Mouse (Mus musculus): Measurements from ENCODE around the gene Chrnb2. TPM values are rescaled to one million over a fixed set of nuclear protein-coding genes. Genes with fewer than 3 reads are reported as not detected.

The Chrnb2 gene
- polyA plus RNA-seq, 1 experiment from 2014 or later: 0.47 TPM

DNA sequence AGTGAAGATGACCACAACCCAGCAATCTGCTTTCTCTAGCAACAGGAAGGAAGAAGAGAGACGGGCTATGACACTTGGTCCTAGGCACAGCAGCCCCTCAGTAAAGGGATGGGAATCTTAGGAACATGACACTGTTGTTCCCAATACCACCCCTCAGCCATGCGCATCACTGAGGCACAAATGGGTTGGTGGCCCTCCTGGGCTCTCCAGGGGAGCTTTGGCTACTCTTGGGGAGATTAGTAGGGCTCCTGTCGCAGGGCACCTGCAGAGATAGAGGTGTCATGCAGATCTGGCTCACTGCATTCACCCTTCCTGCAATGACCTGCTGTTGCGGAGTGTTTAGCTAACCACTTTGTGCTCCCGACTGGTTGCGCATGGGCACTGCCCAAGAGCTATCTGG lies 21.8 kb upstream of the Chrnb2 start:
- Histone ChIP-seq H3K4me1 (replicated peaks; ENCODE audit: insufficient read depth, low read length) (no peaks in the 10 kb centered on the region), H3K27me3 (ENCODE audit: insufficient read depth, low read length) (no peaks in the 10 kb centered on the region), H3K9ac (ENCODE audit: low read depth, low read length) (no peak overlapping the region), H3K4me3 (replicated peaks; ENCODE audit: low read depth, low read length) (no peak overlapping the region), H3K4me2 (ENCODE audit: low read length) (no peak overlapping the region), H3K9me3 (replicated peaks; ENCODE audit: low read length) (no peaks in the 10 kb centered on the region), H3K36me3 (ENCODE audit: insufficient read depth, low read length) (peaks cover 25% of the 10 kb centered on the region), H3K27ac (no peak overlapping the region)
- DNase-seq (ENCODE audit: low spot score) (no peak), ATAC-seq (replicated peaks; ENCODE audit: low FRiP score, low read depth) (no peak)
- TF ChIP-seq CTCF (IDR thresholded peaks at IDR 0.05; ENCODE audit: low read depth): no peak
- 81% methylated on average over 6 of the region's 6 CpGs for WGBS

DNA sequence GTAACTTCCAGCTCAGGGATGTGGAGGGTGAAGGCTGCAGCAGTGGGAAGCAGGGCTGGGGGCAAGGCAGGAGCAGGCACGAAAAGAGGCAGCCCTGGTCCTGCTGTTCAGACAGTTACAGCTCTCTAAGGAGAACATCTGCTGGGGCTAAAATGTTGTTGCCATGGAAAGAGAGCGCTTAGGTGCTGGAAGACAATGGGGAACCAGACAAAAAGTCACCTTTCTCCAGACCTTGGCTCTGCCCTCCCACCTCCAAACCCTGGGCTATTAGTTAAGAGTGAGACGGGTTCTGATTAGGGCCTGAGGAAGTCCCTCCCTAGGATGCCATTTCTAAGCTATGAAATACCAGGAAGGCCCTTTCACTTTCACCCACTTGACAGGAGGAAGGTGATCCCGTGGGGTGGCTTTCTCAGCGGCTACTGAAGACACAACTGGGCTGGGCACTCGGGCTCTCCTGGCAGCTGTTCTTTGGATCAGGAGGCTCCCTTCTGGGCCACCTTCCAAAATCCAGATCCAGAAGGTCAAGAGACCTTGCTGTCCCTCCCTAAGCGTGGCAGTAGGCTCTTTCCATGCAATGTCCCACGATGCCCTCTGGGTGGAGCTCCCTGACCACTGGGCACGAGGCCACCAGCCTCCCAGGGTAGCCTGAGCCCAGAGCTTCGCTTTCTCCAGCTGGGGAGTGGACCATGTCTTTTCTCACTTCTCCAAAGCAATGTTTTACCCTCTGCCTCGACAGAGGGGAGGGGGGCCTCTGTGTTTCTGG lies 20.7 kb upstream of the Chrnb2 start:
- 13% methylated on average over 11 of the region's 11 CpGs for WGBS
- peak; percentile 86 for DNase-seq (ENCODE audit: low spot score)
- H3K4me2 ChIP-seq (ENCODE audit: low read length): no peak overlapping the region

DNA sequence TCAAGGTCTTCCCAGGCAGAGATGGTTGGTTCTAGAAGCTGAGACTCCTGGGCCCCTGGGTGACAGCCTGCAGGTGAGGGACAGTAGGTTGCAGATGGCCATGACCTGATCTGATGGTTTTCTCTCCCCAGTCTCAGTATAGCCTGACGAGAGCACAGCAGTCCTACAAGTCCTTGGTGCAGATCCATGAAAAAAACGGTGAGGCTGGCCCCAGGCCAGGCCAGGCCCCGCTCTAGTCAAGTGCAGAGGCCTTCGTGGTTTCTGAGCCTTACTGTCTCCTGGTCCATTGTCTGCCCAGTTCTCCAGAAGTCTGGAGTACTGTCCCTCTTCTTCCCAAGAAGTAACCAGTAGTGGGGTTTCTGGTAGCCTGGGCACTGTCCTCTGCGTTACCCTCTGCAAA lies 17.2 kb upstream of the Chrnb2 start:
- H3K27me3 ChIP-seq (ENCODE audit: insufficient read depth, low read length): no peaks in the 10 kb centered on the region
- no peak overlapping the region for H3K27ac ChIP-seq
- no peak for ATAC-seq (replicated peaks; ENCODE audit: low FRiP score, low read depth)
- no peaks in the 10 kb centered on the region for H3K4me1 ChIP-seq (replicated peaks; ENCODE audit: insufficient read depth, low read length)
- H3K36me3 ChIP-seq (ENCODE audit: insufficient read depth, low read length): peaks cover 68% of the 10 kb centered on the region
- no peak overlapping the region for H3K4me2 ChIP-seq (ENCODE audit: low read length)
- no peak overlapping the region for H3K4me3 ChIP-seq (replicated peaks; ENCODE audit: low read depth, low read length)
- DNase-seq (ENCODE audit: low spot score): no peak
- no peak overlapping the region for H3K9ac ChIP-seq (ENCODE audit: low read depth, low read length)
- 87% methylated on average over 5 of the region's 5 CpGs for WGBS
- H3K9me3 ChIP-seq (replicated peaks; ENCODE audit: low read length): no peaks in the 10 kb centered on the region
- no peak for TF ChIP-seq CTCF (IDR thresholded peaks at IDR 0.05; ENCODE audit: low read depth)

More for the DNA sequence above, 20.7 kb upstream of the Chrnb2 start:
- Histone ChIP-seq H3K4me3 (replicated peaks; ENCODE audit: low read depth, low read length) (no peak overlapping the region), H3K27ac (no peak overlapping the region), H3K9me3 (replicated peaks; ENCODE audit: low read length) (no peaks in the 10 kb centered on the region), H3K9ac (ENCODE audit: low read depth, low read length) (no peak overlapping the region), H3K27me3 (ENCODE audit: insufficient read depth, low read length) (no peaks in the 10 kb centered on the region), H3K36me3 (ENCODE audit: insufficient read depth, low read length) (peaks cover 36% of the 10 kb centered on the region), H3K4me1 (replicated peaks; ENCODE audit: insufficient read depth, low read length) (no peaks in the 10 kb centered on the region)
- peak; percentile 73 for ATAC-seq (replicated peaks; ENCODE audit: low FRiP score, low read depth)
- peak; percentile 95 for TF ChIP-seq CTCF (IDR thresholded peaks at IDR 0.05; ENCODE audit: low read depth)

- H3K36me3 ChIP-seq (ENCODE audit: insufficient read depth, low read length): peaks cover 72% of the 10 kb centered on the region
- ATAC-seq (replicated peaks; ENCODE audit: low FRiP score, low read depth) (no peak), DNase-seq (ENCODE audit: low spot score) (no peak)
- no peak for TF ChIP-seq CTCF (IDR thresholded peaks at IDR 0.05; ENCODE audit: low read depth)
- WGBS: 83% methylated on average over 4 of the region's 4 CpGs
- H3K4me3 ChIP-seq (replicated peaks; ENCODE audit: low read depth, low read length): no peak overlapping the region
- H3K27me3 ChIP-seq (ENCODE audit: insufficient read depth, low read length): no peaks in the 10 kb centered on the region
- H3K9ac ChIP-seq (ENCODE audit: low read depth, low read length): no peak overlapping the region
- peaks cover 7% of the 10 kb centered on the region for H3K4me1 ChIP-seq (replicated peaks; ENCODE audit: insufficient read depth, low read length)
- H3K27ac ChIP-seq: no peak overlapping the region
- H3K4me2 ChIP-seq (ENCODE audit: low read length): no peak overlapping the region
- no peaks in the 10 kb centered on the region for H3K9me3 ChIP-seq (replicated peaks; ENCODE audit: low read length)
Observed at GRCm38 (mm10) chr3:89780102-89780501, 15.7 kb upstream of the Chrnb2 start.

- Histone ChIP-seq H3K36me3 (ENCODE audit: insufficient read depth, low read length) (peaks cover 45% of the 10 kb centered on the region), H3K4me2 (ENCODE audit: low read length) (no peak overlapping the region), H3K27me3 (ENCODE audit: insufficient read depth, low read length) (no peaks in the 10 kb centered on the region), H3K27ac (no peak overlapping the region), H3K4me1 (replicated peaks; ENCODE audit: insufficient read depth, low read length) (peaks cover 21% of the 10 kb centered on the region), H3K4me3 (replicated peaks; ENCODE audit: low read depth, low read length) (no peak overlapping the region), H3K9me3 (replicated peaks; ENCODE audit: low read length) (no peaks in the 10 kb centered on the region), H3K9ac (ENCODE audit: low read depth, low read length) (no peak overlapping the region)
- TF ChIP-seq CTCF (IDR thresholded peaks at IDR 0.05; ENCODE audit: low read depth): no peak
- no peak for DNase-seq (ENCODE audit: low spot score)
- ATAC-seq (replicated peaks; ENCODE audit: low FRiP score, low read depth): no peak
- WGBS: 81% methylated on average over 4 of the region's 4 CpGs
Observed at GRCm38 (mm10) chr3:89776001-89776400, 11.6 kb upstream of the Chrnb2 start.

DNA sequence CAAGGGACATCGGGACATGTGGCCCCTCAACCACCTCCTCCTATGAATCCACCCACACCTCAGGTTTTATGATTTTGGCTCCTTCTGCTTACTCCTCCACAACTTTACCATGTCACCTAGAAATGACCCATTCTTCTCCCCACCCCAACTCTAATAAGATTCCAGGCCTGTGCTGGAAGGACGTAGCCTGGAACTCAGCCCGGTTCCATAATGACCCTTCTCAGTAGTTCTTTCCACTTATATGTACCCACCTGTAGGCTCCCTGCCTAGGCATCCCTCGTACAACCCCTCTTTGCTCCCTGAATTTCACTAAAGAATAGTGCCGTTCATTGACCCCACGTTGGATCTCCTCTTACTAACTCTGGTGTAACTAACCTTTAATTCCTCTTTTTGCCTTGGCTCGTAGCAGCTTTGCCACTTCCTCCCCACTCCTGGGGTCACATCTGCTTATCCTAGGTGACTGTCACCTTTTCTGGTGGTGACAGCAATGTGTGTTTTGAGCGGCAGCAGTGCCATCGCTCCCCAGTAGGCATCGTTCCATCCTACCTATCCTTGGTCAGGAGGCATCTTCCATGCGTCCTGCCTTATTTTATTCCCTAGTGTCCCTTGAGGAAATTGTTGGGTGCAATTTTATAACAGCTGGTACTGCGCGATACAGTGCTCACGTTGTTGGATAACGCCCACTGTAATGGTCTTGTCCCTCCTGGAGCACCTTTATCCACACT lies 10.0 kb upstream of the Chrnb2 start:
- TF ChIP-seq CTCF (IDR thresholded peaks at IDR 0.05; ENCODE audit: low read depth): no peak
- DNase-seq (ENCODE audit: low spot score) (no peak), ATAC-seq (replicated peaks; ENCODE audit: low FRiP score, low read depth) (no peak)
- H3K36me3 ChIP-seq (ENCODE audit: insufficient read depth, low read length): peaks cover 29% of the 10 kb centered on the region
- peak overlapping the region; percentile 100 for H3K9ac ChIP-seq (ENCODE audit: low read depth, low read length)
- H3K27ac ChIP-seq: peak overlapping the region; percentile 99
- H3K9me3 ChIP-seq (replicated peaks; ENCODE audit: low read length): no peaks in the 10 kb centered on the region
- WGBS: 30% methylated on average over 15 of the region's 15 CpGs
- peaks cover 21% of the 10 kb centered on the region for H3K4me1 ChIP-seq (replicated peaks; ENCODE audit: insufficient read depth, low read length)
- peak overlapping the region; percentile 98 for H3K4me3 ChIP-seq (replicated peaks; ENCODE audit: low read depth, low read length)
- no peaks in the 10 kb centered on the region for H3K27me3 ChIP-seq (ENCODE audit: insufficient read depth, low read length)
- H3K4me2 ChIP-seq (ENCODE audit: low read length): peak overlapping the region; percentile 88

Data from kidney, postnatal 0 days (tissue).